Mouse (Mus musculus) adrenal gland, postnatal 4 days (tissue): ENCODE results near the gene Ampd3. TPM values are rescaled to one million over a fixed set of nuclear protein-coding genes. Genes with fewer than 3 reads are reported as not detected.

Experiments used
- DNase-seq, 2 experiments: peaks; one replicate each; pipeline ENCODE4 v3.0.0; 2021 to 2022; ENCODE audit warnings: low spot score in 2 of 2, mixed read lengths in 2 of 2
- long read RNA-seq, 2 experiments: library from polyadenylated mRNA; stranded (forward); transcript quantifications; one replicate each; pipeline ENCODE4 v2.0.0; 2021
- total RNA-seq, 2 experiments: library from RNA; stranded (reverse); gene quantifications; 2 replicates each; pipeline ENCODE4 v1.2.3; 2021

The Ampd3 gene
- 10 to 100 TPM; 28.6 to 34.2 TPM for total RNA-seq
- long read RNA-seq, experiment 1, partial matches to known transcripts, result 3 of 7 reads
- long read RNA-seq, experiment 1, other reads (novel, unspliced or antisense), result 4 of 7 reads
- long read RNA-seq, experiment 2, partial matches to known transcripts, result 5 of 12 reads
- long read RNA-seq, experiment 2, other reads (novel, unspliced or antisense), result 5 of 12 reads

GRCm38 (mm10) chr7:110768001-110768400 lies at the start of gene Ampd3:
Gene Ampd3, plus strand, starts transcription at chr7:110768206.
- no peak for DNase-seq

GRCm38 (mm10) chr7:110718505-110718904 lies 49.5 kb upstream of the Ampd3 start:
- no peak for DNase-seq

GRCm38 (mm10) chr7:110719857-110720256 lies 48.1 kb upstream of the Ampd3 start:
- no peak for DNase-seq

GRCm38 (mm10) chr7:110722183-110722582 lies 45.8 kb upstream of the Ampd3 start:
- DNase-seq, result no peak

- peak in 1 of 2 experiments; percentile 27 for DNase-seq
Observed at GRCm38 (mm10) chr7:110727049-110727448, 41.0 kb upstream of the Ampd3 start.

- peak in 1 of 2 experiments; percentile 19 for DNase-seq
Observed at GRCm38 (mm10) chr7:110728876-110729275, 39.1 kb upstream of the Ampd3 start.

- no peak for DNase-seq
Observed at GRCm38 (mm10) chr7:110729295-110729694, 38.7 kb upstream of the Ampd3 start.

- DNase-seq, result no peak
Observed at GRCm38 (mm10) chr7:110731091-110731967, 36.7 kb upstream of the Ampd3 start.

GRCm38 (mm10) chr7:110732001-110732632 lies 35.9 kb upstream of the Ampd3 start:
- DNase-seq, result no peak

GRCm38 (mm10) chr7:110736914-110737313 lies 31.1 kb upstream of the Ampd3 start:
- no peak for DNase-seq

- no peak for DNase-seq
Observed at GRCm38 (mm10) chr7:110739764-110740163, 28.2 kb upstream of the Ampd3 start.

GRCm38 (mm10) chr7:110740188-110740587 lies 27.8 kb upstream of the Ampd3 start:
- DNase-seq, result no peak

GRCm38 (mm10) chr7:110742022-110742421 lies 26.0 kb upstream of the Ampd3 start:
- no peak for DNase-seq

GRCm38 (mm10) chr7:110746087-110746562 lies 21.9 kb upstream of the Ampd3 start:
- DNase-seq, result no peak

- DNase-seq, result no peak
Observed at GRCm38 (mm10) chr7:110746809-110747208, 21.2 kb upstream of the Ampd3 start.

- DNase-seq, result no peak
Observed at GRCm38 (mm10) chr7:110750834-110751233, 17.2 kb upstream of the Ampd3 start.

- DNase-seq, result no peak
Observed at GRCm38 (mm10) chr7:110751634-110752033, 16.4 kb upstream of the Ampd3 start.

- no peak for DNase-seq
Observed at GRCm38 (mm10) chr7:110753310-110753709, 14.7 kb upstream of the Ampd3 start.

- no peak for DNase-seq
Observed at GRCm38 (mm10) chr7:110753926-110754330, 14.1 kb upstream of the Ampd3 start.

- no peak for DNase-seq
Observed at GRCm38 (mm10) chr7:110756440-110756839, 11.6 kb upstream of the Ampd3 start.

GRCm38 (mm10) chr7:110762605-110763180 lies 5.3 kb upstream of the Ampd3 start:
- DNase-seq, result no peak
